Mouse (Mus musculus) naive thymus-derived CD4-positive, alpha-beta T cell, adult 5 months (primary cell): ENCODE measurements around the gene Rbx1. TPM values are rescaled to one million over a fixed set of nuclear protein-coding genes. Genes with fewer than 3 reads are reported as not detected.

ENCODE experiments used
- polyA plus RNA-seq: library from polyadenylated mRNA; unstranded; fragments of 100-300 nt; shearing (Covaris generic); gene quantifications from one replicate; pipeline ENCODE4 v1.2.1, GENCODE M21; 2017

Gene Rbx1
- polyA plus RNA-seq, result 278 TPM

GRCm38 (mm10) chr15:81465901-81466737 lies at the start of gene Rbx1:
Gene Rbx1, plus strand, starts transcription at chr15:81466296.

Other genes with a start within 250 kb of the Rbx1 start
- not detected for gene Mchr1, start 230.8 kb upstream of the Rbx1 start, polyA plus RNA-seq
- 49.7 TPM for gene Slc25a17, start 105.5 kb upstream of the Rbx1 start, polyA plus RNA-seq
- 107 TPM for gene St13, start 66.2 kb upstream of the Rbx1 start, polyA plus RNA-seq
- gene Xpnpep3, start 66.2 kb upstream of the Rbx1 start, polyA plus RNA-seq, result 9.6 TPM
- gene Dnajb7, start 58.0 kb upstream of the Rbx1 start, polyA plus RNA-seq, result 0.76 TPM
- 54.2 TPM for gene Ep300, start 119.1 kb downstream of the Rbx1 start, polyA plus RNA-seq
- 28.1 TPM for gene L3mbtl2, start 197.6 kb downstream of the Rbx1 start, polyA plus RNA-seq
- 0.41 TPM for gene Chadl, start 231.0 kb downstream of the Rbx1 start, polyA plus RNA-seq